In genomic region chr9:61645661-61646425, GRCm38 (mm10) we compare ENCODE assay signal across 9 mouse cellular contexts.
DNase-seq lines count a peak whose midpoint lies in the region; ATAC-seq and TF ChIP-seq lines count a peak whose summit lies in the region.
"Had no signal": no experiment of that assay in that cellular context is flagged by ENCODE, and none has a peak within 500 bp of the region (broad histone marks: within the 10 kb centered on the region; RNA-seq: fewer than 3 reads in every experiment).

No protein-coding gene starts in this region.

- H3K27ac ChIP-seq in limb, embryonic 14.5 days (replicated peaks; ENCODE audit: low read depth, low read length), result peak overlapping the region; percentile 28; the same call in 1 of the 2 replicates
- H3K27ac ChIP-seq: macrophage had no signal

- TF ChIP-seq POLR2A in limb, embryonic 14.5 days (IDR thresholded peaks at IDR 0.05; ENCODE audit: borderline replicate concordance, extremely low read depth, insufficient read depth, insufficient read length), result no peak

- H3K4me3 ChIP-seq in limb, embryonic 14.5 days (replicated peaks; ENCODE audit: low read length), result no peak overlapping the region

- peak; percentile 16 for DNase-seq in adipocyte (ENCODE audit: low spot score)
- DNase-seq in heart, postnatal 36 days, result peak; percentile 12 to 52
- peak; percentile 76 for DNase-seq in limb, embryonic 14.5 days (ENCODE audit: low spot score)
- DNase-seq in yolk sac, embryonic 10.5 days (ENCODE audit: low spot score), result peak; percentile 13
- DNase-seq in right cerebral cortex, postnatal 14 days, result no peak
- DNase-seq in thymus, postnatal 25 days, result no peak
- no peak for DNase-seq in left cerebral cortex, adult 11 months (ENCODE audit: low spot score)

- H3K9me3 ChIP-seq in limb, embryonic 14.5 days (ENCODE audit: control insufficient read depth, low read length), result no peaks in the 10 kb centered on the region

- intact Hi-C loops in heart, postnatal 36 days (cut with DNase I), result no loop called here

- ATAC-seq in common myeloid progenitor, adult 5-6 weeks (replicated peaks; ENCODE audit: low read depth, poor library complexity, severe bottlenecking), result peak; percentile 63
- ATAC-seq in limb, embryonic 14.5 days (ENCODE audit: low FRiP score, low read depth), result peak; percentile 86

- WGBS in limb, embryonic 14.5 days, result 25% methylated on average over 20 of the region's 20 CpGs

- H3K9ac ChIP-seq in limb, embryonic 14.5 days (ENCODE audit: low read depth, low read length, severe bottlenecking), result no peak overlapping the region

- H3K4me2 ChIP-seq in limb, embryonic 14.5 days (replicated peaks; ENCODE audit: low read depth, low read length, severe bottlenecking), result peak overlapping the region; percentile 29; the same call in 1 of the 2 replicates

- peaks cover 7% of the 10 kb centered on the region for H3K4me1 ChIP-seq in limb, embryonic 14.5 days (ENCODE audit: control insufficient read depth, insufficient read depth, low read length)

- no peaks in the 10 kb centered on the region for H3K36me3 ChIP-seq in limb, embryonic 14.5 days (ENCODE audit: control insufficient read depth, insufficient read depth, low read length)

- H3K27me3 ChIP-seq in limb, embryonic 14.5 days (ENCODE audit: control insufficient read depth, insufficient read depth, low read length), result no peaks in the 10 kb centered on the region

Comparison
In these comparisons a context has a peak if more than half of its experiments do, and no peak if none do; other contexts are left out.
1. DNase-seq: peak in adipocyte (single experiment), heart, postnatal 36 days (2 of 2), limb, embryonic 14.5 days (single experiment) and yolk sac, embryonic 10.5 days (single experiment); none in right cerebral cortex, postnatal 14 days (single experiment), thymus, postnatal 25 days (single experiment) and left cerebral cortex, adult 11 months (single experiment).